Mouse (Mus musculus): ENCODE data around the gene Pex14. TPM values are rescaled to one million over a fixed set of nuclear protein-coding genes. Genes with fewer than 3 reads are reported as not detected.

The Pex14 gene
- 52.1 and 54.8 TPM in 2 replicates for polyA plus RNA-seq (2015; fragmentation: Nextera tagmentation; extraction: Ambion mirVana)

GRCm38 (mm10) chr4:149099369-149100017, at the start of gene Pex14:
Gene Pex14 (minus strand): TSS chr4:149099876.
- peak within 1 kb of the TSS; percentile 91 for H3K4me2 ChIP-seq (replicated peaks)
- no peaks in the 10 kb centered on the region for H3K9me3 ChIP-seq
- peak within 1 kb of the TSS; percentile 11; the same call in 1 of the 2 replicates for H3K27ac ChIP-seq
- H3K36me3 ChIP-seq, result no peaks in the 10 kb centered on the region
- H3K4me1 ChIP-seq (replicated peaks), result peaks cover 14% of the 10 kb centered on the region
- under 1% methylated on average over 50 of the region's 50 CpGs for WGBS
- peak; percentile 79 for ATAC-seq
- H3K27me3 ChIP-seq (replicated peaks), result no peaks in the 10 kb centered on the region
- H3K4me3 ChIP-seq (replicated peaks), result peak within 1 kb of the TSS; percentile 100
- peak within 1 kb of the TSS; percentile 97 for H3K9ac ChIP-seq

GRCm38 (mm10) chr4:149149196-149149595, 49.5 kb upstream of the Pex14 start:
- Histone ChIP-seq H3K36me3 (peaks cover 39% of the 10 kb centered on the region), H3K4me3 (replicated peaks) (no peak overlapping the region), H3K4me2 (replicated peaks) (no peak overlapping the region), H3K27ac (no peak overlapping the region), H3K4me1 (replicated peaks) (peaks cover 8% of the 10 kb centered on the region; the same call in 1 of the 2 replicates), H3K27me3 (replicated peaks) (no peaks in the 10 kb centered on the region), H3K9me3 (no peaks in the 10 kb centered on the region), H3K9ac (no peak overlapping the region)
- ATAC-seq, result no peak
- 85% methylated on average over 9 of the region's 9 CpGs for WGBS

- WGBS, result 75% methylated on average over 4 of the region's 4 CpGs
- Histone ChIP-seq H3K27me3 (replicated peaks) (no peaks in the 10 kb centered on the region), H3K4me1 (replicated peaks) (peaks cover 8% of the 10 kb centered on the region; the same call in 1 of the 2 replicates), H3K36me3 (peaks cover 28% of the 10 kb centered on the region), H3K27ac (no peak overlapping the region), H3K9me3 (no peaks in the 10 kb centered on the region), H3K4me2 (replicated peaks) (no peak overlapping the region), H3K4me3 (replicated peaks) (no peak overlapping the region), H3K9ac (no peak overlapping the region)
- ATAC-seq, result no peak
Observed at GRCm38 (mm10) chr4:149148084-149148483, 48.4 kb upstream of the Pex14 start.

DNA sequence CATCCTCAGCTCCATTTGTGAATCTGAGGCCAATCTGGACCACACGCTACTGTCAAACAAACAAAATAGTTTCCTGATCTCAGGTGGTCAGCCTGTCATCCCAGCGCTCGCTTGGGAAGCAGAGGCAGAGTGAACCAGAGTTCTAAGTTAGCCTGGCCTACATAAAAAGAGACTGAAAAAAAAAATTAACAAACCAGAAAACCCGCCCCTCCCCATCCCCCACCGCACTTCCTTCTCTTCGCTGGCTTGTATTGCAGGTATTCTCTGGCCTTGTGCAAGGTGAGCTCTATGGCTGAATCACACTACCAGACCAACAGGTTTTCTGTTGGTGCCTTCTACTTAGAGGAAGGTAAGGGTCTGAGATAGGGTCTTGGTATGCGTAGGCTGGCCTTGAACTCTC, 47.9 kb upstream of the Pex14 start:
- H3K27ac ChIP-seq, result no peak overlapping the region
- H3K9me3 ChIP-seq, result no peaks in the 10 kb centered on the region
- H3K36me3 ChIP-seq, result peaks cover 23% of the 10 kb centered on the region
- 0 out of 2 replicates have a peak, but pooled peaks have one; percentile 26 for ATAC-seq
- H3K4me2 ChIP-seq (replicated peaks), result no peak overlapping the region
- 72% methylated on average over 7 of the region's 7 CpGs for WGBS
- H3K9ac ChIP-seq, result no peak overlapping the region
- no peaks in the 10 kb centered on the region for H3K27me3 ChIP-seq (replicated peaks)
- H3K4me3 ChIP-seq (replicated peaks), result no peak overlapping the region
- peaks cover 8% of the 10 kb centered on the region; the same call in 1 of the 2 replicates for H3K4me1 ChIP-seq (replicated peaks)

GRCm38 (mm10) chr4:149145151-149145550, 45.5 kb upstream of the Pex14 start:
- H3K4me3 ChIP-seq (replicated peaks), result no peak overlapping the region
- H3K4me1 ChIP-seq (replicated peaks), result peaks cover 8% of the 10 kb centered on the region; the same call in 1 of the 2 replicates
- H3K36me3 ChIP-seq, result peaks cover 5% of the 10 kb centered on the region; the same call in 1 of the 2 replicates
- H3K4me2 ChIP-seq (replicated peaks), result no peak overlapping the region
- H3K27me3 ChIP-seq (replicated peaks), result no peaks in the 10 kb centered on the region
- H3K9ac ChIP-seq, result no peak overlapping the region
- 75% methylated on average over 4 of the region's 4 CpGs for WGBS
- no peak for ATAC-seq
- no peak overlapping the region for H3K27ac ChIP-seq
- no peaks in the 10 kb centered on the region for H3K9me3 ChIP-seq

DNA sequence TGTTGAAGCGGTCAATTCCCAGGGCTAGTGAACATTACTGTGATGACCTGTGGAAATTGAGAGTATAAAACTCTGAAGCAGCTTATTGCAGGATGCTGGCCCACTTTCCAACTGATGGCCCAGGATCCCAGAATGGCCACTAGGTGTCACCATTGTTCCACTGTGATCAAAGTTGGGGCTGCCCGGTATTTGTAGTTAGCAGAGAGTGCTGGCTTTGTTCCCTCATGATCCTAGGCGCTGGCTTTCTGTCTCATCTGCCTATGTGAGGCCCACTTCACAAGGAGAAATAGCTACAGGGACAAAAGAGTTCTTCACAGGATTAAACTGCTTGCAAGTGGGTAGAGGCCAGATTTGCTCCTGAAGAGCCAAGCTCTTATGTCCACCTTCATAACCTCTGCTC, 44.8 kb upstream of the Pex14 start:
- no peaks in the 10 kb centered on the region for H3K27me3 ChIP-seq (replicated peaks)
- ATAC-seq, result peak; percentile 82
- no peak overlapping the region for H3K4me2 ChIP-seq (replicated peaks)
- H3K9ac ChIP-seq, result no peak overlapping the region
- no peak overlapping the region for H3K4me3 ChIP-seq (replicated peaks)
- no peak overlapping the region for H3K27ac ChIP-seq
- no peaks in the 10 kb centered on the region for H3K9me3 ChIP-seq
- H3K36me3 ChIP-seq, result 0 out of 2 replicates have a peak, but pooled peaks cover under 1% of the 10 kb centered on the region
- 5% methylated on average over 3 of the region's 3 CpGs for WGBS
- peaks cover 8% of the 10 kb centered on the region; the same call in 1 of the 2 replicates for H3K4me1 ChIP-seq (replicated peaks)

- Histone ChIP-seq H3K9ac (no peak overlapping the region), H3K4me1 (replicated peaks) (peaks cover 8% of the 10 kb centered on the region; the same call in 1 of the 2 replicates), H3K27me3 (replicated peaks) (no peaks in the 10 kb centered on the region), H3K4me3 (replicated peaks) (no peak overlapping the region), H3K36me3 (no peaks in the 10 kb centered on the region), H3K27ac (no peak overlapping the region), H3K9me3 (no peaks in the 10 kb centered on the region), H3K4me2 (replicated peaks) (no peak overlapping the region)
- WGBS, result 27% methylated on average over 4 of the region's 4 CpGs
- ATAC-seq, result no peak
Observed at GRCm38 (mm10) chr4:149143594-149143993, 43.9 kb upstream of the Pex14 start.

DNA sequence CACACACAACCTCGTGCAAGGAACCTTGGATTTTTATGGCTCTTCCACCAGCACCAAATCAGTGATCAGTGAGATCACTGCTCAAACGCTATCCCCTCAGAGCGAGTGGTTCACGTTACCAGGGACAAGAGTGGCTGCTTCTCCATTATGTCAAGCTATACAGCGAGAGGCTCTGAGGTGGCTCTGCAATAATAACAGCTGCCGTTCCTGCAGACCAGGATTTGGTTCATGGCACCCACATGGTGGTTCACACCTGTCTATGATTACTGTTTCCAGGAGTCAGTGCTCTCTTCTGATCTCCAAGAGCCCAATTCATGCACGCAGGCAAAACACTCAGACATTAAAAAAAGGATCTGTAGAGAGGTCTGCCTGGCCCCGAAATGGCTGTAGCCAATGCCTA, 38.8 kb upstream of the Pex14 start:
- WGBS, result 77% methylated on average over 8 of the region's 8 CpGs
- Histone ChIP-seq H3K9me3 (no peaks in the 10 kb centered on the region), H3K27me3 (replicated peaks) (no peaks in the 10 kb centered on the region), H3K4me1 (replicated peaks) (peaks cover 9% of the 10 kb centered on the region), H3K27ac (no peak overlapping the region), H3K9ac (no peak overlapping the region), H3K4me3 (replicated peaks) (no peak overlapping the region), H3K4me2 (replicated peaks) (no peak overlapping the region), H3K36me3 (no peaks in the 10 kb centered on the region)
- no peak for ATAC-seq

DNA sequence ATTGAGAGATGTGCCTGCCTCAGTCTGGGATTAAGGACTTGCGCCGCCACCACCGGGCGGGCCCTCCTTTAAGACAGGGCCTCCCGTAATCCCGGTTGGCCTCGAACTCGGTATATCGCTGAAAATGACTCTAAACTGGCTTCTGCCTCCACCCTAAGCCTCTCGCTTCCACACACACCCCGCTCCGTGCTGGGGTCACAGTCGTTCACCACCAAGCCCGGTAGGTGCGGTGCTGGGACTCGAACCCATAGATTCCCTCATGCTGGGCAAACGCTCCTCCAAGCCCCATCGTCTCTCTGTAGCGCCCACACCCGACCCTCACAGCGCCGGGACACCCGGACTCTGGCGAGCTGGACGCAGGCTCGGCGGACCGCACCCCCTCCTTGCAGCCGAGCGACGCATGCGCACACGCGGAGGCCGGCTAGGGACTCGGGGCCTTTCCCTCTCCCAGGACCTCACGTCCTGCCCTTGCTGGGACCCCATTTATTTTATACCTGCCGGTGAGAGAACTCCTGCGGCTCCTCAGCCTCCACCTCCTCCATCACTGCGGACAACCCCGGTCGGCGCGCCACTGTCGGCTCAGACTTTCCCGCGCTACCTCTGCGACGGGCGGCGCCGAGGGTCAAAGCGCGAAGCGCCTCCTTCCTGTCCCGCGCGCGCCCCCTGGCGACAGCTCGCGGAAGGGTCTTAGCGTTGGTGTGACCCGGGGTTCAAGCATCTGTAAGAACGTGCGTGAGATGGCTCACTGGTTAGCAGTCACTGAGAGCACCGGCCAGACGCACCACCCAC, 37.5 kb upstream of the Pex14 start, which contains the start of gene Cenps:
Cenps (minus strand) TSS at position 648 of the 789 bp plus-strand sequence.
- WGBS, result under 1% methylated on average over 68 of the region's 68 CpGs
- H3K27me3 ChIP-seq (replicated peaks), result no peaks in the 10 kb centered on the region
- H3K4me3 ChIP-seq (replicated peaks), result peak within 1 kb of the TSS; percentile 67
- peak within 1 kb of the TSS; percentile 87 for H3K27ac ChIP-seq
- peak within 1 kb of the TSS; percentile 67 for H3K9ac ChIP-seq
- peaks cover 11% of the 10 kb centered on the region for H3K4me1 ChIP-seq (replicated peaks)
- no peaks in the 10 kb centered on the region for H3K36me3 ChIP-seq
- ATAC-seq, result peak; percentile 94
- H3K9me3 ChIP-seq, result no peaks in the 10 kb centered on the region
- H3K4me2 ChIP-seq (replicated peaks), result peak within 1 kb of the TSS; percentile 74

GRCm38 (mm10) chr4:149136116-149136850, 36.6 kb upstream of the Pex14 start:
- H3K9me3 ChIP-seq, result no peaks in the 10 kb centered on the region
- peak overlapping the region; percentile 74 for H3K4me2 ChIP-seq (replicated peaks)
- 0 out of 2 replicates have a peak overlapping the region, but pooled peaks have one; percentile 87 for H3K27ac ChIP-seq
- H3K9ac ChIP-seq, result peak overlapping the region; percentile 67
- no peaks in the 10 kb centered on the region for H3K27me3 ChIP-seq (replicated peaks)
- no peaks in the 10 kb centered on the region for H3K36me3 ChIP-seq
- no peak for ATAC-seq
- peaks cover 12% of the 10 kb centered on the region for H3K4me1 ChIP-seq (replicated peaks)
- peak overlapping the region; percentile 67 for H3K4me3 ChIP-seq (replicated peaks)
- 65% methylated on average over 18 of the region's 18 CpGs for WGBS

- peaks cover 3% of the 10 kb centered on the region; the same call in 1 of the 2 replicates for H3K36me3 ChIP-seq
- WGBS, result 81% methylated on average over 5 of the region's 5 CpGs
Observed at GRCm38 (mm10) chr4:149133395-149133794, 33.7 kb upstream of the Pex14 start.

More at GRCm38 (mm10) chr4:149133395-149133794, 33.7 kb upstream of the Pex14 start:
- peaks cover 12% of the 10 kb centered on the region for H3K4me1 ChIP-seq (replicated peaks)
- no peak for ATAC-seq
- H3K4me3 ChIP-seq (replicated peaks), result no peak overlapping the region
- no peak overlapping the region for H3K4me2 ChIP-seq (replicated peaks)
- no peaks in the 10 kb centered on the region for H3K9me3 ChIP-seq
- no peak overlapping the region for H3K9ac ChIP-seq
- H3K27me3 ChIP-seq (replicated peaks), result no peaks in the 10 kb centered on the region
- no peak overlapping the region for H3K27ac ChIP-seq
